Mouse (Mus musculus): ENCODE results near the gene Cdt1. TPM values are rescaled to one million over a fixed set of nuclear protein-coding genes. Genes with fewer than 3 reads are reported as not detected.

Cdt1 gene
- polyA plus RNA-seq, 1 experiment, result 50.4 TPM

DNA sequence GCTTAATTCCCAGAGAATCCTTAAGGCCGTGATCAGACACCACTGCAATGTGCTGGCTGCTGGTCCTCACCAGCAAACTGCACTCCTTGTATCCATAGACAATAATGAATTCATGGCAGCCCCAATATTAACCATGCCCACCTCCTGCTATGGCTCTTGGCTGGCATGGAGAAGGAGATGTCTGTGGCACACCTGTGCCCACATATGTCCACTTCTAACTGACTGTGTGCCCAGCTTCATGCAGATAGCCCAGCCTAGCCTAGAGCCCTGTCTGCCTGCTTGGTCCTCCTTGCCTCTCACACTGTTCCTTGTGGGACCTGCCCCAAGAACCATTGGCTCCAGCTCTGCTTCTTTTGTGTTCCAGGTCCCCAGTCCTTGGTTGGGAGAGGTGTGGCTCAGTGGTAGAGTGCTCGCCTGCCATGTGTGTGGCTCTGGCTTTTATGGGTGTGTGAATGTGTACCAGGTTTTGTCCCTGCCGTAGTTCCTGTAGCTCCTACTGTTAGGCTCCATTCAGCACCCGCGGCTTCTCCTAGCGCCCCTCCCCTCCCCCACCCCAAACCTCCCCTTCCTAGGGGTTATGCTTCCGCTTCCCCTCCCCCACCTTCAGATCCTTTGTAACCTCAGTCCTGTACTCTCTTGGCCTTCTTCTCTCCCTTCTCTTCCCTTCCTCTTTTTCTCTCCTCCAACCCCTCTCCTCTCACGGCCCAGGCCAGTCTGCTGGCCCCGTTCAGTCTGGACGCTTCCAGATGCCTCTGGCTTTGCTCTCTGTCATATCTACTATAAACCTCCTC, 10.4 kb upstream of the Cdt1 start:
- H3K4me3 ChIP-seq (ENCODE audit: extremely low read depth, insufficient read depth, insufficient read length), result no peak overlapping the region
- H3K27ac ChIP-seq (ENCODE audit: insufficient read depth, low read length), result peak overlapping the region; percentile 95
- no peak for DNase-seq (ENCODE audit: low read depth in 1 of 2, low spot score in 2 of 2)
- no peaks in the 10 kb centered on the region for H3K27me3 ChIP-seq (ENCODE audit: control insufficient read depth, insufficient read depth, low read length)
- H3K4me1 ChIP-seq (ENCODE audit: control insufficient read depth, insufficient read depth, insufficient read length), result peaks cover 16% of the 10 kb centered on the region; the same call in 1 of the 2 replicates
- WGBS, result 22% methylated on average over 10 of the region's 10 CpGs
- H3K36me3 ChIP-seq (ENCODE audit: control insufficient read depth, insufficient read depth, low read length), result no peaks in the 10 kb centered on the region
- TF ChIP-seq CTCF (IDR thresholded peaks at IDR 0.05; ENCODE audit: extremely low read depth, insufficient read depth, insufficient read length, insufficient replicate concordance), result no peak
- TF ChIP-seq POLR2A (IDR thresholded peaks at IDR 0.05; ENCODE audit: low read depth, low read length), result no peak

- H3K27ac ChIP-seq (ENCODE audit: insufficient read depth, low read length), result no peak overlapping the region
These were observed 9.0 kb upstream of the Cdt1 start for GRCm38 (mm10) chr8:122558671-122559349.

GRCm38 (mm10) chr8:122561199-122561598, 6.6 kb upstream of the Cdt1 start:
- 22% methylated on average over 5 of the region's 5 CpGs for WGBS
- Histone ChIP-seq H3K4me1 (ENCODE audit: control insufficient read depth, insufficient read depth, insufficient read length) (peaks cover 14% of the 10 kb centered on the region; the same call in 1 of the 2 replicates), H3K27ac (ENCODE audit: insufficient read depth, low read length) (peak overlapping the region; percentile 80), H3K36me3 (ENCODE audit: control insufficient read depth, insufficient read depth, low read length) (no peaks in the 10 kb centered on the region), H3K27me3 (ENCODE audit: control insufficient read depth, insufficient read depth, low read length) (no peaks in the 10 kb centered on the region), H3K4me3 (ENCODE audit: extremely low read depth, insufficient read depth, insufficient read length) (no peak overlapping the region)
- no peak for DNase-seq (ENCODE audit: low read depth in 1 of 2, low spot score in 2 of 2)
- no peak for TF ChIP-seq CTCF (IDR thresholded peaks at IDR 0.05; ENCODE audit: extremely low read depth, insufficient read depth, insufficient read length, insufficient replicate concordance)
- no peak for TF ChIP-seq POLR2A (IDR thresholded peaks at IDR 0.05; ENCODE audit: low read depth, low read length)

More at GRCm38 (mm10) chr8:122558671-122559349, 9.0 kb upstream of the Cdt1 start:
- TF ChIP-seq POLR2A (IDR thresholded peaks at IDR 0.05; ENCODE audit: low read depth, low read length) (no peak), CTCF (IDR thresholded peaks at IDR 0.05; ENCODE audit: extremely low read depth, insufficient read depth, insufficient read length, insufficient replicate concordance) (no peak)
- H3K4me1 ChIP-seq (ENCODE audit: control insufficient read depth, insufficient read depth, insufficient read length), result peaks cover 16% of the 10 kb centered on the region; the same call in 1 of the 2 replicates
- WGBS, result 65% methylated on average over 12 of the region's 12 CpGs
- no peaks in the 10 kb centered on the region for H3K27me3 ChIP-seq (ENCODE audit: control insufficient read depth, insufficient read depth, low read length)
- H3K4me3 ChIP-seq (ENCODE audit: extremely low read depth, insufficient read depth, insufficient read length), result no peak overlapping the region
- H3K36me3 ChIP-seq (ENCODE audit: control insufficient read depth, insufficient read depth, low read length), result no peaks in the 10 kb centered on the region
- no peak for DNase-seq (ENCODE audit: low read depth in 1 of 2, low spot score in 2 of 2)

DNA sequence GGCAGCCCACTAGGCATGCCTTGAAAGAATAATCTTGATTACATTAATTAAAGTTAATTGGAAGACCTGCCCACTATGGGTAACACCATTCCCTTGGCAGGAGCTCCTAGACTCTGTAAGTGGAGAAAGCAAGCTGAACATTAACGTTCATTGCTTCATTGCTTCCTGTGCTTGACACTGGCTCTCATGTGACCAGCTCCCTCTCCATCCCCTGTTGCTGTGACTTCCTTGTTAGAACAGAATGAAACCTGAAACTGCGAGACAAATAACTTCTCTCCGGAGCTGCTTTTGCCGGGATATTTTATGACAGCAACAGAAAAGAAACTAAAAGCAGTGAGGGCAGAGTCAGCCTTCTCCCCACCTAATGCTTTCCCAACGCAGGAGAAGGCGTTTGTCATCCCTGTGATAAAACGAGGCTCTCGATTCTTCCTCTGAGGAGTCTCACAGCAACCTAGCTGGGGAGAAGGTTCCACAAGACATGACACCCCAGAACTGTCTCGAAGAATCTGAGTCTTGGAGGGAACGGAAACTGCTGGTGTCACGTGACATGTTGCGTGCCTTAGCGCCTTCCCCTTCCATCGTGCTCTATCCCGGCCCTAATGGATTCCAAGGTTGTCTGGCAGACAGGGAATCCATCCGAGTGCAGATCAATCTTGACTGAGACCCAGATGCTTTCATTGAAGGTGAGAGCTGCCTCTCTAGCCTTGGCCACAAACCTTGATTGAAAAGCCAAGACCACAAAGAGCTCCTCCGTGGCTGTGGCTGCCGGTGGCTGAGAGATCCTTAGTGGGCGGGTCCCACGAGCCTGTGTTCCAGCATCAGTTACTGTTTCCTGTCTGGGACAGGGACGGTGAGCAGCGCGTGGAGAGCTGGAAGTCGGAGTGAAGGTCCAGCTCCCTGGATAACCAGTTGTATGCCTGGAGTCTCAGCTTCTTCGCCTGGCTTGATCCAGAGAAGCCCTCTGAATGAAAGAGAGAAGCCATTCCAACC, 3.2 kb upstream of the Cdt1 start:
- DNase-seq (ENCODE audit: low read depth in 1 of 2, low spot score in 2 of 2), result no peak
- Histone ChIP-seq H3K27ac (ENCODE audit: insufficient read depth, low read length) (peak overlapping the region; percentile 56), H3K27me3 (ENCODE audit: control insufficient read depth, insufficient read depth, low read length) (no peaks in the 10 kb centered on the region), H3K4me1 (ENCODE audit: control insufficient read depth, insufficient read depth, insufficient read length) (peaks cover 17% of the 10 kb centered on the region; the same call in 1 of the 2 replicates), H3K36me3 (ENCODE audit: control insufficient read depth, insufficient read depth, low read length) (peaks cover 2% of the 10 kb centered on the region; the same call in 1 of the 2 replicates), H3K4me3 (ENCODE audit: extremely low read depth, insufficient read depth, insufficient read length) (peak overlapping the region; percentile 31; the same call in 1 of the 2 replicates)
- TF ChIP-seq POLR2A (IDR thresholded peaks at IDR 0.05; ENCODE audit: low read depth, low read length) (no peak), CTCF (IDR thresholded peaks at IDR 0.05; ENCODE audit: extremely low read depth, insufficient read depth, insufficient read length, insufficient replicate concordance) (no peak)
- WGBS, result 67% methylated on average over 25 of the region's 25 CpGs

GRCm38 (mm10) chr8:122566766-122567165, 1.0 kb upstream of the Cdt1 start:
- peaks cover 16% of the 10 kb centered on the region for H3K36me3 ChIP-seq (ENCODE audit: control insufficient read depth, insufficient read depth, low read length)
- H3K27ac ChIP-seq (ENCODE audit: insufficient read depth, low read length), result peak overlapping the region; percentile 86
- 41% methylated on average over 6 of the region's 6 CpGs for WGBS
- no peak for TF ChIP-seq CTCF (IDR thresholded peaks at IDR 0.05; ENCODE audit: extremely low read depth, insufficient read depth, insufficient read length, insufficient replicate concordance)
- no peak for TF ChIP-seq POLR2A (IDR thresholded peaks at IDR 0.05; ENCODE audit: low read depth, low read length)
- no peak for DNase-seq (ENCODE audit: low read depth in 1 of 2, low spot score in 2 of 2)
- no peaks in the 10 kb centered on the region for H3K27me3 ChIP-seq (ENCODE audit: control insufficient read depth, insufficient read depth, low read length)
- peak overlapping the region; percentile 78 for H3K4me3 ChIP-seq (ENCODE audit: extremely low read depth, insufficient read depth, insufficient read length)
- H3K4me1 ChIP-seq (ENCODE audit: control insufficient read depth, insufficient read depth, insufficient read length), result peaks cover 15% of the 10 kb centered on the region; the same call in 1 of the 2 replicates

DNA sequence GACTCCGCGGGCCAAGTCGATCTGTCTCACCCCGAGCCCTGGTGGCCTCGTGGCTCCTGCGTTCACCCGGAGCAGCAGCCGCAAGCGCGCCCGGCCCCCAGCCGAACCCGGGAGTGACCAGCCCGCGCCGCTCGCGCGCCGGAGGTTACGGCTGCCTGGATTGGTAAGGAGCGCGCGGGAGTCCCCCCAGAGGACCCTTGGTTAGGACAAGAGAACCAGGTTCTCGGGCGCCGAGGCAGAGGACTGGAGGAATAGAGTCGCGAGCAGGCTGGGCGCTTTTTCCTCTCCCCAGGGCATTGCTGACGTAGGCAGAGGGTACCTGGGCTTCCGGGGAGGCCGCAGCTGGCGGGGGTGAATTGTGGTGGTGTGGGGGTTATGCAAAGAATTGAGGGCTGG, 292 bp downstream of the Cdt1 start:
- peak overlapping the region; percentile 78 for H3K4me3 ChIP-seq (ENCODE audit: extremely low read depth, insufficient read depth, insufficient read length)
- TF ChIP-seq POLR2A (IDR thresholded peaks at IDR 0.05; ENCODE audit: low read depth, low read length) (no peak), CTCF (IDR thresholded peaks at IDR 0.05; ENCODE audit: extremely low read depth, insufficient read depth, insufficient read length, insufficient replicate concordance) (no peak)
- H3K4me1 ChIP-seq (ENCODE audit: control insufficient read depth, insufficient read depth, insufficient read length), result peaks cover 15% of the 10 kb centered on the region; the same call in 1 of the 2 replicates
- DNase-seq (ENCODE audit: low read depth in 1 of 2, low spot score in 2 of 2), result peak; percentile 87
- H3K36me3 ChIP-seq (ENCODE audit: control insufficient read depth, insufficient read depth, low read length), result peaks cover 25% of the 10 kb centered on the region
- no peaks in the 10 kb centered on the region for H3K27me3 ChIP-seq (ENCODE audit: control insufficient read depth, insufficient read depth, low read length)
- under 1% methylated on average over 34 of the region's 34 CpGs for WGBS
- H3K27ac ChIP-seq (ENCODE audit: insufficient read depth, low read length), result peak overlapping the region; percentile 98

Data from spleen, adult 2 months (tissue).